Mouse (Mus musculus) midbrain, embryonic 14.5 days (tissue): ENCODE measurements around the gene Inpp4b. TPM values are rescaled to one million over a fixed set of nuclear protein-coding genes. Genes with fewer than 3 reads are reported as not detected.

ENCODE experiments used
- ATAC-seq: fragments of 200-750 bp; cut with Nextera tagmentation; 2 replicates; pipeline ENCODE4 v1.8.0; 2017; ENCODE audit warnings: moderate number of reproducible peaks, moderate library complexity; ENCODE audit not compliant: low FRiP score, low TSS enrichment
- DNase-seq: peaks from one replicate; pipeline ENCODE4 v3.0.0-alpha.2; 2015
- H3K27ac ChIP-seq: fragments of 300-500 bp; sonication (generic); replicated peaks from 2 replicates; pipeline ENCODE4 v1.5.1; 2014; ENCODE audit warnings: mild to moderate bottlenecking, low read depth, low read length, moderate library complexity
- H3K27me3 ChIP-seq: fragments of 300-500 bp; sonication (generic); 2 replicates; pipeline ENCODE4 v1.6.1; 2014; ENCODE audit warnings: low read length, control low read depth, mixed read lengths; ENCODE audit not compliant: control insufficient read depth, insufficient read depth
- H3K36me3 ChIP-seq: fragments of 300-500 bp; sonication (generic); 2 replicates; pipeline ENCODE4 v1.6.1; 2014; ENCODE audit warnings: low read length, control low read depth; ENCODE audit not compliant: control insufficient read depth, insufficient read depth
- H3K4me1 ChIP-seq: fragments of 300-500 bp; sonication (generic); 2 replicates; pipeline ENCODE4 v1.6.1; 2014; ENCODE audit warnings: mild to moderate bottlenecking, antibody characterized with exemption, low read length, control low read depth; ENCODE audit not compliant: control insufficient read depth, insufficient read depth
- H3K4me2 ChIP-seq: fragments of 300-500 bp; sonication (generic); 2 replicates; pipeline ENCODE4 v1.6.1; 2014; ENCODE audit warnings: mild to moderate bottlenecking, low read length, moderate library complexity
- H3K4me3 ChIP-seq: fragments of 300-500 bp; sonication (generic); replicated peaks from 2 replicates; pipeline ENCODE4 v1.5.1; 2014; ENCODE audit warnings: low read depth, low read length
- H3K9ac ChIP-seq: fragments of 300-500 bp; sonication (generic); replicated peaks from 2 replicates; pipeline ENCODE4 v1.6.1; 2014; ENCODE audit warnings: mild to moderate bottlenecking, low read length, moderate library complexity
- H3K9me3 ChIP-seq: fragments of 300-500 bp; sonication (generic); 2 replicates; pipeline ENCODE4 v1.6.1; 2016; ENCODE audit warnings: low read length, control low read depth, mixed read lengths; ENCODE audit not compliant: control insufficient read depth
- WGBS: fragments of 180-500 bp; shearing (Covaris S2); extraction: QIAGEN DNeasy Blood & Tissue Kit; methylation state at CpG from one replicate; pipeline ENCODE4 v1.1.7; 2014; 5-methylcytosine and 5-hydroxymethylcytosine counted together
- polyA plus RNA-seq: library from polyadenylated mRNA; unstranded; fragments of >200 nt; fragmentation: Nextera tagmentation; extraction: Ambion mirVana; gene quantifications from 2 replicates; pipeline ENCODE4 v1.2.1, GENCODE M21; 2014

The Inpp4b gene
- polyA plus RNA-seq, 1 experiment from 2014 or later, result 8.1 TPM

GRCm38 (mm10) chr8:81776516-81777237, 434.3 kb downstream of the Inpp4b start:
- Histone ChIP-seq H3K27ac (no peak overlapping the region), H3K4me2 (no peak overlapping the region), H3K4me1 (no peaks in the 10 kb centered on the region), H3K9me3 (no peaks in the 10 kb centered on the region), H3K36me3 (no peaks in the 10 kb centered on the region), H3K4me3 (no peak overlapping the region), H3K9ac (no peak overlapping the region), H3K27me3 (no peaks in the 10 kb centered on the region)
- no peak for ATAC-seq
- WGBS, result 78% methylated on average over 4 of the region's 4 CpGs
- DNase-seq, result no peak

DNA sequence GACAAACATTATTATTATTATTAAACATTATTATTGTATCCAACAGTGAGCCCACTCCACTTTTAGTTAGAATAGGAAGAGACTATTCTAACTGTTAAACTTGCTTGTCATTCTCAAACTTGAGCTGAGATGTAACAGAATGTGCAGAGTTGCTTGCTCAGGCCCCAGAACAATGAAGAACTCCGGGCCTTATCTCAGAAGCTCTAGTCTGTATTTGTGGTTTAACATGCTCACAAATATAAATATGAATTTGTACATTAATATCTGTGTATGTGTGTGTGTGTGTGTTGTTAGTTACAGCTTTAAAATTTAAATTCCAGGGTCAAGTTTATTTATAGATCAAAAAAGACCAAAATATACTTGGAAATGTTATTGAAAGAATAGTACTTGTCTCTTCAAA, 435.3 kb downstream of the Inpp4b start:
- 90% methylated on average over 1 of the region's 1 CpGs for WGBS
- no peaks in the 10 kb centered on the region for H3K36me3 ChIP-seq
- no peak overlapping the region for H3K27ac ChIP-seq
- H3K27me3 ChIP-seq, result no peaks in the 10 kb centered on the region
- DNase-seq (no peak), ATAC-seq (no peak)
- H3K4me2 ChIP-seq, result no peak overlapping the region
- no peaks in the 10 kb centered on the region for H3K9me3 ChIP-seq
- H3K9ac ChIP-seq, result no peak overlapping the region
- no peaks in the 10 kb centered on the region for H3K4me1 ChIP-seq
- no peak overlapping the region for H3K4me3 ChIP-seq

GRCm38 (mm10) chr8:81779440-81779839, 437.1 kb downstream of the Inpp4b start:
- H3K4me3 ChIP-seq, result no peak overlapping the region
- WGBS, result 88% methylated on average over 5 of the region's 5 CpGs
- no peaks in the 10 kb centered on the region for H3K36me3 ChIP-seq

GRCm38 (mm10) chr8:81780166-81780565, 437.8 kb downstream of the Inpp4b start:
- Histone ChIP-seq H3K27ac (no peak overlapping the region), H3K4me1 (no peaks in the 10 kb centered on the region), H3K36me3 (no peaks in the 10 kb centered on the region), H3K4me3 (no peak overlapping the region), H3K4me2 (no peak overlapping the region), H3K9ac (no peak overlapping the region), H3K9me3 (no peaks in the 10 kb centered on the region), H3K27me3 (no peaks in the 10 kb centered on the region)
- DNase-seq (no peak), ATAC-seq (no peak)
- 94% methylated on average over 6 of the region's 6 CpGs for WGBS

More at GRCm38 (mm10) chr8:81779440-81779839, 437.1 kb downstream of the Inpp4b start:
- DNase-seq, result no peak
- Histone ChIP-seq H3K4me1 (no peaks in the 10 kb centered on the region), H3K9ac (no peak overlapping the region), H3K27me3 (no peaks in the 10 kb centered on the region), H3K9me3 (no peaks in the 10 kb centered on the region), H3K27ac (no peak overlapping the region), H3K4me2 (no peak overlapping the region)
- ATAC-seq, result no peak

DNA sequence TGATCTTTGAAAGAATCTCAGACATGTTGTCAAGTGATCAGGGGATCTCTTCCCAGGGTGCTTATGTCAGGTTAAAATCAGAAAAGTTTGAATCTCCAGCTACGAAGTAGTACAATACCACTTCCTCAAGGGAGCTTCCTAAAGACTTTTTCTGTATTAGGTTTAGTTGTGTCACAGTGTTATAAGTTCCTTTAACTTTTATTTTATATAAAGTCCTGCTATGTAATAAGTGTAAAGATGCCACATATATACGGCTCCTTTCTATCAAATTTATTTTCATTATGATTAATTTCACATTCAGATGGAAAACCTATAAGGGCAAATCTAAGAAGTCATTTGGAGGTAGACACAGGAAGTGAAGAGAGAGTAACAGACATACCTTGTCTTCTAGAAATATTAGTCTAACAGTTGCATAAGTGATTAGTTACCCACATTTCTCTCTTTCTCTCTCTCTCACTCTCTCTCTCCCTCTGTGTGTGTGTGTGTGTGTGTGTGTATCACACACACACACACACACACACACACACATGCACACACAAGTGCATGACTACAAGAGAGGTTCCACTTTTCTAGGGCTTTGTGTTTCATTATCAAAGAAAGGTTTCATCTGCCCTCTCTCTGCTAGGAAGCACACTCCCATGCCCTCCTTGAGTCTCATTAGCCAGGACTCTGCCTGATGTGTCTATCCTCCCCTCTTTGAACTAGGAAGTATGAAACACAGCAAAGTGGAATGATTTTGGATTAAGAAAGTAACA, 438.7 kb downstream of the Inpp4b start:
- no peak for DNase-seq
- Histone ChIP-seq H3K9ac (no peak overlapping the region), H3K36me3 (no peaks in the 10 kb centered on the region), H3K4me3 (no peak overlapping the region), H3K4me1 (no peaks in the 10 kb centered on the region), H3K27ac (no peak overlapping the region), H3K27me3 (no peaks in the 10 kb centered on the region), H3K9me3 (no peaks in the 10 kb centered on the region), H3K4me2 (no peak overlapping the region)
- ATAC-seq, result no peak
- 88% methylated on average over 2 of the region's 2 CpGs for WGBS

- no peak overlapping the region for H3K9ac ChIP-seq
- H3K27ac ChIP-seq, result no peak overlapping the region
- ATAC-seq (no peak), DNase-seq (no peak)
- no peaks in the 10 kb centered on the region for H3K27me3 ChIP-seq
- no peak overlapping the region for H3K4me3 ChIP-seq
- no peaks in the 10 kb centered on the region for H3K9me3 ChIP-seq
- WGBS, result 88% methylated on average over 4 of the region's 4 CpGs
- H3K4me1 ChIP-seq, result no peaks in the 10 kb centered on the region
- no peak overlapping the region for H3K4me2 ChIP-seq
- no peaks in the 10 kb centered on the region for H3K36me3 ChIP-seq
These were observed 440.4 kb downstream of the Inpp4b start for GRCm38 (mm10) chr8:81782781-81783180.

DNA sequence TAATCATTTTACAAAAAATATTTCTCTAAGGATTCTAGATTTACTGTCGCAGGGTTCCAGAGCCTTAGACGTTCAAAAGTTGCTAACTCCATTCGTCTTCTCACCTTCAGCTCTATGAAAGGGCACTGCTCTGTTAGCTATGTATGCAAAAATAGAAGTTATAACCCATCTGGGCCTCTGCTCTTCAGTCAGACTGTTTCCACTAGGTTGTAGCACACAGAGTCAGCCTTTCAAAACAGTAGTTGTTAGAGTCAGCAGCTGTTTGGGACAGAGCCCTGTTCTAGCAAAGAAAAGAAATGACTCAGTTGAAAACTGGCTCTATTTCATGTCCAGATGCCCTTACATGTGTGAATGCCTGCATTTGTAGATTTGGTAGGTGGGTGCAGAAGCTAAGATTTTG, 442.4 kb downstream of the Inpp4b start:
- Histone ChIP-seq H3K27ac (no peak overlapping the region), H3K4me3 (no peak overlapping the region), H3K27me3 (no peaks in the 10 kb centered on the region), H3K9ac (no peak overlapping the region), H3K9me3 (no peaks in the 10 kb centered on the region), H3K4me1 (no peaks in the 10 kb centered on the region), H3K36me3 (no peaks in the 10 kb centered on the region), H3K4me2 (no peak overlapping the region)
- DNase-seq (no peak), ATAC-seq (no peak)
- 92% methylated on average over 3 of the region's 3 CpGs for WGBS

- 80% methylated on average over 2 of the region's 2 CpGs for WGBS
- Histone ChIP-seq H3K9me3 (no peaks in the 10 kb centered on the region), H3K27me3 (no peaks in the 10 kb centered on the region), H3K9ac (no peak overlapping the region), H3K4me1 (no peaks in the 10 kb centered on the region), H3K36me3 (no peaks in the 10 kb centered on the region), H3K4me3 (no peak overlapping the region), H3K4me2 (no peak overlapping the region), H3K27ac (no peak overlapping the region)
- DNase-seq, result no peak
- ATAC-seq, result no peak
These were observed 446.1 kb downstream of the Inpp4b start for GRCm38 (mm10) chr8:81788498-81788897.

GRCm38 (mm10) chr8:81792649-81793048, 450.3 kb downstream of the Inpp4b start:
- ATAC-seq, result no peak
- no peaks in the 10 kb centered on the region for H3K9me3 ChIP-seq
- no peak overlapping the region for H3K27ac ChIP-seq
- no peak overlapping the region for H3K9ac ChIP-seq
- H3K4me1 ChIP-seq, result no peaks in the 10 kb centered on the region
- no peak overlapping the region for H3K4me2 ChIP-seq
- no peaks in the 10 kb centered on the region for H3K36me3 ChIP-seq
- no peaks in the 10 kb centered on the region for H3K27me3 ChIP-seq
- DNase-seq, result no peak
- 84% methylated on average over 5 of the region's 5 CpGs for WGBS
- no peak overlapping the region for H3K4me3 ChIP-seq
